Mouse (Mus musculus) embryo, embryonic 10.5 days (tissue): ENCODE results near the gene Abcc12.

Experiments used
- DNase-seq: peaks from one replicate; pipeline ENCODE4 v3.0.0-alpha.2; 2015; ENCODE audit warnings: low spot score

The Abcc12 gene

DNA sequence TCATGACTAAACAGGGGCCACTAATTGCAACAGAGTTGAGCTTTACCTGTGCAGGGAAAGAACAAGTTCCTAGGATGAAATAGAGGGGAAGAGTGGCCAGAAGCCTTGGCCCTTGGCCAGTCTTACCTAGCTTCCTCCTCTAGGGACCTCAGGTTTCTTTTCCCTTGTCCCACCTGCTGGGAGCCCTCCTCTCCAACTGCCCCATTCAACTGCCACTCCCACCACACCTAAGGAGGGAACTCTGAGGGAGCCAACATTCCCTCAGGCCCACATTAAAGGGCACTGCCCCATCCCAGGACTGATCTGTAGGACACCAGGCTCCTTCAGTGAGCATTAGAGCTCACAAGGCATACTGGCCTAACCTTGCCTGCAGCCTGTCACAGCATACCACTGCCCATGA, at the start of gene Abcc12:
Gene Abcc12 (minus strand): TSS at position 229 of the 400 bp plus-strand sequence.
- DNase-seq = no peak

DNA sequence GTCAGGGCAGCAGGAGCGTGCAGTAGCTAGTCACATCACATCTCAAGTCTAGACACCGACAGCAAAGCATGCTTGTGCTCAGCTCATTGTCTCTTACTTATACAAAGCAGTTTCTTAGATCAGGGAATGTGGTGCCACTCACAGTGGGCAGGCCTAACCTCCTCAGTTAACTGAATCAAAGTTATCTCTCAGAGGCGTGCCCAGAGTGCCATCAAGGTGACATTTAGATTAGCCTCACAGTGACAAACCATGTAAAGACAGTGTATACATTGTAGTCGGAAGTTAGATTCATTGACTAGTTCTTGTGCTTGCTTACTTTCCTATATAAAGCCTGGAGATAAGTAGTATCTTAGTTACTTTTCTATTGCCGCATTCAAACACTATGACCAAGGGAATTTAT, 49.7 kb upstream of the Abcc12 start:
- no peak for DNase-seq

DNA sequence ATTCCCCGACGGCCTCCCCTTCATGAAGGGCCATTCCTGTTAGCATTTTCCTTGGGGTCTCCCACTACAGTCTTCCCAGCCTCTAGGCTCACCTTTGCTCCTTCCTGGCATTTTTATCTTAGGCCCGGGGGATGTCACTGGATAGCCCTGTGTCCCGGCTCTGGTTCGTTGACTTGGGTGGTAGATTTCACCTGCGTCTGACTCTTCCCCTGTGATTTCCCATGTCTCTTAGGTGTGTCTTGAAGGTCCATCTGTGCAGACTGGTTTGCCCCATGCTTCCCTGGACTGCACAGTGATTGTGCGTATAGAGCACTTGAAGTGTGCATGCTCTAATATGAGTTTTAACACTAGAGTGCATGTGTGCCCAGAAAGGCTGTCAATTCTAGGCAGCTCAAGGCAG, 44.4 kb upstream of the Abcc12 start:
- peak; percentile 1 for DNase-seq

DNA sequence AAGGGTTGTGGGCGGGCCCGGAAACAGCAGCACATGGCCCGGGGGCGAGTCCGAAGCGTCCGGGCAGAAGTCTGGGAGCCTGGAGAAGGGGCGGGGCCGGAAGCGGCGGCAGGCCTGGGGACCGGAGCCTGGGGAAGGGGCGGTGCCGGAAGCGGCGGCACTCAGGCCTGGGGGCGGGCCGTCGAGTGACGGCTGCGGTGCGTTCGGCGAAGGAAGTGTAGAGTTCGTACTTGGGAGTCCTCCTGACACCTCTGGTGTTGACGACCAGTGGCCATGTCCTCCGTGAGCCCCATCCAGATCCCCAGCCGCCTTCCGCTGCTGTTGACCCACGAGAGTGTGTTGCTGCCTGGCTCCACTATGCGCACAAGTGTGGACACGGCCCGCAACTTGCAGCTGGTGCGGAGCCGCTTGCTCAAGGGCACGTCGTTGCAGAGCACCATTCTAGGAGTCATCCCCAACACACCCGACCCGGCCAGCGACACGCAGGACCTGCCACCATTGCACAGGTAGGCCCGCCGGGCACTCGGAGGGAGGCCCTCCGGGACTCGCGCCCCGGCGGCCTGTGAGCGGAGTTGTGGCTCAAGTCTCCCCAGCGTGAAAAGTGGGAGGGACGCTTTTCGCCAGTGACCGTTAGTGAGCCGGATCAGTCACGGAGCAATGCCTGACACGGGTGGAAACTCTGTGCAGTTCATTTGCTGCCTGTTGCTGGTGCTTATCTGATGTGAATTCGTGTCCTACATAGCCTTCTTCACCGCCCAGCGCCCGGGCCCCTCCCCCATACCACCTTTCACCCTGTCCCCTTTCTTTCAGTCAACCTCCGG, 43.6 kb upstream of the Abcc12 start, which contains the start of gene Lonp2:
Gene Lonp2 (plus strand): TSS at position 133 of the 821 bp plus-strand sequence.
- peak; percentile 98 for DNase-seq

DNA sequence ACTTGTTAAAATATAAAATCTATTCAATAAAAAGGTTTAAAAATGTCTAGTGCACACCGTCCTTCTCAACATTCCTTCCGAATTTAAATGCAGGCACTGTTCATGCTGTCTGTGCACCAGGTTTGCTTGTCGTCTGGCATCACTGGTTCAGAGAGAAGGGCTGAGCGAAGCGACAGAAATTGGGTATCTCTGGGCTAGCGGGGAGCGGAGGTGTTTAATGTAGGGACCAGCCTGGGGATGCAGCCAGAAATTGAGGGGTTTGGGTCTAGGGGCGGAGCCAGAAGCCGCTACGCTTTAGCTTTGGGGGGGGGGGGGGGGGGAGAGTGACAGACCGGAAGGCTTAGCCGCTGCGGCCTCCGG, 43.0 kb upstream of the Abcc12 start:
- no peak for DNase-seq

DNA sequence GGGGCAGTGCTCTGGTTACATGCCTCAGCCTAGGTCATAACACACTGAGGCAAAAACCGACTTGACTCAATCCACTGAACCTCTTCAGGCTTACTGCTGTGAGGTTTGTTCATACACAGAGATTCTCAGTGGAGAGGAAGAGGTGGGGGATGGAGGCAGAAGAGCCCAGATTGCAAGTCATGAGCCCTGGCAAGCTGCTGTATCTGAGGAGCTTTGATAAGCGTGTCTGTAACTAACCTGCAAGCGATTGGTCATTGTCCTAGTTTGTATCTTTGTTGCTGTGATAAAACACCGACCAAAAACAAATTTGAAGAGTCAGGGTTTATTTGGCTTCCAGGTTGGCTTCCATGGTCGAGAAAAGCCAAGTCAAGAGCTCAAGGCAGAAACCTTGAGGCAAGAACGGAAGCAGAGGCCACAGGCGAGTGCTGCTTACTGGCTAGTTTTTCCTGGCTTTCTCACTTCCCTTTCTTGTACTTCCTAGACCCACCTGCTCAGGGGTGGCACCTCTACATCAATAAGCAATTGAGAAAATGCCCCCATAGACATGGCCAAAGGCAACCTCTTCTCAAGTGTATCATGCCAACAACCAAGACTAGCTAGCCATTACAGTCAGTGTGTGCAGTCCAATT, 37.4 kb upstream of the Abcc12 start:
- no peak for DNase-seq

DNA sequence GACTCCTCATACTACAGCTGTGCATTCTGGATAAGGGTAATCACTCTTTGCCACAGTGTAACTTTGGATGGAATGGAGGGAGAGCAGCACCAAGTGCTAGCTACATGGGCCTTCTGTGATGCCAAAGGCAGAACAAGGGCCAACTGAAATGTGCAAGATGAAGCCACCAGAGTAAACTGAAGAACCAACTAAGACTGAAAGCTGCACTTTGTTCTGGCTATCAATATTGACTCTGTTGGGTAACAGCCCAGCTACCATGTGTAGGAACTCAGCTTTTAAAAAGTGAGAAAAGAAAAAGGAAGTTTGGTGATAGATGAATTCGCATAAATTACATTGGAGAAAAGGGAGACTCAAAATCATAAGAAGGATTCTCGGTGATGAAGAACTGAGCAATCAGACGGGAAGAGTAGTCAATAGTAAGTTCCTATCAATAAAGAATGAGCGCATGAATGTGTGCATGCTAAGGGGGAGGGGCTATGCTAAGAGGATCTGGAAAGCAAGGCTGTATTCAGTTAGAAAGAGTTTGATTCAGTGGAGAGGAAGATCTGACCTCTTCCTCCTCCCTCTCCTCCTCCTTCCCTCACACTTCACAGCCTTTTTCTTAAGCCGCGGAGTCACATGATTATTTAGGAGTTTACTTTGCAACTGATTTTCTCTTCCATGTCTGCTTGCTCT, 34.7 kb upstream of the Abcc12 start:
- no peak for DNase-seq

DNA sequence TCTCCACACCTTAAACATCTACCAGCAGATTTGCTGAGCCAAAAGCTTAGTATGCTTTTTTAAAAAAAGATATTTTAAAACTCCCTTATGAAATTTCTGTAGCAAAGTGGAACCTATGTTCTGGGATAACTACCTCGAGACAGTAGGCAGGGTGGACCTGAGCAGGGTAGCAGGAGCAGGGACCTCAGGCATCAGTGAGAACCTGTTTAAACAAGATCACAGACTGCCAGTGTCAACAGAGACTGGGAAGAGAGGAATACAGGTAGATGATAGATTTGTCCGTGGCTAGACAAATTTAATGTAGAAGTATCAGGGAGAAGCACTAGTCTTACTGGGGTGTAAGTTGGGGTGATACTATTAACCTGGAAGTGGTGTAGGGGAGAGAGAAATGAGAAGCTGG, 33.3 kb upstream of the Abcc12 start:
- DNase-seq = no peak

DNA sequence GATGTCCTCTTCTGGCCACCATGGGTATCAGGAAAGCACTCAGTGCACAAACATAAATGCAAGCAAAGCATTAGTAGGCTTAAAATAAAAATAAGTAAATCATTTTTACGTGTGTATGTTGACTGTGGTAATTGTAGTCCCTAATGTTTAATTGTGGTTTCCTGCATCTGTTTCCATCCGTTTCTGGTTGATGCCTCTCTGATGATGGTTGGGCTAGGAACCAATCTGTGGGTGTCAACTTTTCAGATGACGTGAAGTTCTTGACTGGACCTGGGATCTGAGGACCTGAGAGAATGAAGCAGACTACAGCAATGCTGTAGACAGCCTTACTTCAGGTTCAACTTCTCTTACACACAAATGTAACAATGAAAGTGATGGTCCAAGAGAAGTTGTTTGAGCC, 24.2 kb upstream of the Abcc12 start:
- no peak for DNase-seq

DNA sequence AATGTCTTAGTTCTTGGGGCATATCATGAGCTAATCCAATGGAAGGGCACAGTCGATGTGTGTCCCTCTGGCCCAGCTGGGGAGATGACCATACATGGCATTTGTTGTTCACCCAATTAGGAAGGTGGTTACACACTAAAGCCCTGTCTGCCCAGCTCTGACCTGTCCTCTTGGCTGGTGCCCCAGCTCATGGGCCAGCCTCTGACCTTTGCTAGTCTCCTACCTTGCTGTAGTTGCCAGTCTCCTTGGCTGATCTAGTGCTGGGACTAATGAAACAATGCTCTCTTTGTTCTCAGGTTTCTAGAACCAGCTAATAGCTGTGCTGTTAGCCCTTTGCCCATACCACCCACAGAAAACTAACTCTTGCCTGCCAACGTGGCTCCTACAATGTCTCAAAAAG, 22.7 kb upstream of the Abcc12 start:
- DNase-seq = no peak

DNA sequence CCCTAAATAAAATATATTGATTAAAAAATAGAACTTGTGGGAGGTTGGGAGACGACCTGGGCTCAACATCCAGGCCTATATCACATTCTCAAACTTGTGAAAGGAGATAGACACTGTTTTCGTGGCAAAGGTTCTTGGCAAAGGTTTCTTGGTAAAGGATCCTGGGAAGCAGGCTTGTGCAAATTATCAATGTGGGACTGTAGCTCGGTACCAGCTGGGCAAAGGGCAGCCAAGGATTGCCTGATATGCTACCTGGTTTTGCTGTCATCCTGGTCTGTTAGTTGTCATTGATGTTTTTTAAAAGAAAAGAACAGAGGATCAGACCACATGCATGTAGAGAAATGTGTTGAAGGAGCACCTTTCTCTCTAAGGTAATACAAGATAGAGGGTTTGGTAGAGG, 19.8 kb upstream of the Abcc12 start:
- DNase-seq = no peak

DNA sequence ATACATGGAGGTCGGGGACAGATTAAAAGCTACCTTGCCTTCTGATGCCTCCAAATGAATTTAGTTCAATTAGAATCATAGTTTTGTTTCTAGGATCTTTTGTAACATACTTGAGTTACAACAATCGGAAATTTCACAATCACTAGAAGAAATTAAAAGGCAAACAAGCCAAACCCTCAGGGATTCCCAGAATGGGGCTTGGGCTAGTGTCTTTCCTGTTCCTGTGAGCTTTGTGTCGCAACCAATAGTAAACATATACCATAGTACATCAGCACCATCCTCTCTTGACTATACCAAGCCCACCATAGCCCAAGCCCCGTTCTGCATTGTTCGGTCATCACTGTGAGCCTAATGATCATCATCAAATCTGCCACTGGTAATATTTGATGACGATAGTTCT, 18.8 kb upstream of the Abcc12 start:
- no peak for DNase-seq

DNA sequence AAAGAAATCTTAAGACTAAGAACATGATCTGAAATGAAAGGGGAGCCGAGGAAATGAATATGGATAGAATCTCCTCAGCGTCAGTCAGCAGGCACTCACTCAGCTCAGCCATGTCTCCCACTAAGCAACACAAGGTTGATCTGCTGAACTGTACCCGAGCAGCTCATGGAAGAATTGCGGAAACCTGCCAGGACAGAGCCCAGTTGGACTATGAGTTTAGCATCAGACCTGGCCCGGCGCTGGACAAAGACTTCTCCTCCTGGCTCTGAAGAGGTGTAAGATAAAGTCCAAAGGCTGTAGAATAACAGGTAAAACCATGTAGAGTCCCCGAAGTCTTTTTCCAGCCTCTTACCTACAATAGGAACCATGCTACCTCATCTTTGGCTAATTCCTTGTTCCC, 17.2 kb upstream of the Abcc12 start:
- DNase-seq = no peak

DNA sequence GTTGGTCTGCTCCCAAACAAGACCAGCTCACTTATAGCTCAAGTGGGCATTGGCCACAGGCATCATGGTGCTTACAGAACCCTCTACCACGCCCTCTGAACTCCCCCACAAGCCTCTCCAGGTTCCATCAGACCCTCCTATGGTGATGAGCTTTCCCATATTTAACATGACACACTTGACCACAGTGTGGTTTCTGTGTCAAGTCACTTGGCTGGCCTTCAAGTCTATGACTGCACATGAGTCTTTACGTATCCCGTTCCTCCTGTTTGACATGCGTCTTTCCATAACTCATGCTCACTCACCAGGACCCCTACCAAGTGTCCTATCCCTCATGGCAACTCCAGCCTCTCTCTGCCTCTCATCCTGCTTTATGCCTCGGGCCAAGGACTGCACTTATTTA, 15.2 kb upstream of the Abcc12 start:
- no peak for DNase-seq

DNA sequence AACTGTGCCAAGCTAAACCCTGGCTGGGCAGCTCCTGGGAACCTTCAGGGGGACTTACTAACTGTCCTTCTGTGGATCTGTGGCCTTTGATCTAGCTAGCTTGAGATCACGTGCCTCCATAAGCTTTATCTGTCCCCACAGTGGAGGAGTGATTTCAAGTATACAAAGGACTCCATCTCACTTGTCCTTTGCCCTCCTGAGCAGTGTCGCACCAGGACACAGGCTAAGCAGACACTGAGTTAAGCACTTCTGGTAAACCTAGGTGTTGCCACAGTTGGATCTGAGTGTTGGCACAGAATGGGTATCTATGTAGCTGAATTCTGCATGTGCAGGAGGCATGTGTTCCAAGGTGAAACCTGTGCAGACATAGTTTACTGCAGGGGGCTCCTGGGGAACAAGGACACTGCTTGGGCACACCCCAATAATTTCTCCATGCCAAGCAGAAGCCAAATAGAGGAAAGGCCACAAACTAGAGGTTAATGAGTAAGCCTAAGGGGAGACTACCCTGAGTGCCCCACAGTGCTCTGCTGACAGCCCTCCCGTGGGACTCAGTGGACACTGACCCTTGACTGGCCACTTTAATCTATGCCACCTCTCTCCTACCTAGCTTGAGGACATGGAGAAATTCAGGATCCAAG, 13.8 kb upstream of the Abcc12 start:
- no peak for DNase-seq

DNA sequence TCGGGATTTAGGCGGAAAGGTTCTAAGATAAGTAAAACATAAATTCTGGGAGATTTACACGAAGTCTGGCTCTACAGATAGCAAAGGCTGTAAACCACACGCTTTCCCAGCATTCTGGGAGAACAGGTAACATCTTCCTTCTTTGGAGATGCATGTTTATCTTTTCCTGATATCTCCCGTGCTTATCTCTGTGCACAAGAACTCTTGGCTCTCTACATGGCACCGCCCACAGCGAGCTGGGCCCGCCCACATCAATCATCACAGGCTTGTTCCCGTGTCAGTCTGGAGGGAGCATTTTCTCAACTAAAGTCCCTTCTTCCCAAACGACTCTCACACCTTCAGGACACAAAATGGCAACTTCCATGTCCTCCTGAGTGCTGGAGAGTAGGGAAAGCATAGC, 12.6 kb upstream of the Abcc12 start:
- DNase-seq = no peak

DNA sequence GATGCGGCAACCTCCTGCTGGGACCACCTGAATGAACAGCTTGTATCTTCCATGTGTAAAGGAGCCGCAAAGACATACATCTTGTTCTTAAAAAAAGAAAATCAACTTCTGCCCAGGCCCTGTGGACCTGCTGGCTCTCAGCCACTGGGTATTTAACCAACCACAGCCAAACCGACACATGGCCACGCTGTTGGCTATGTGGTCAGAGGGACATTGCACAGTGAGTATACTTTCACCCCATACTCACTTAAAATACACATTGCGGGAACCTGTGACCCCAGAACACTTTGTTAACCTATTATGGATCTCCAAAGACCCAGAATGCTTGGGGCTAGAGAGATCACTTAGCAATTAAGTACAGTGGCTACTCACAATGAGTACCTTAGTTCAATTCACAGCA, 7.9 kb upstream of the Abcc12 start:
- DNase-seq = no peak

DNA sequence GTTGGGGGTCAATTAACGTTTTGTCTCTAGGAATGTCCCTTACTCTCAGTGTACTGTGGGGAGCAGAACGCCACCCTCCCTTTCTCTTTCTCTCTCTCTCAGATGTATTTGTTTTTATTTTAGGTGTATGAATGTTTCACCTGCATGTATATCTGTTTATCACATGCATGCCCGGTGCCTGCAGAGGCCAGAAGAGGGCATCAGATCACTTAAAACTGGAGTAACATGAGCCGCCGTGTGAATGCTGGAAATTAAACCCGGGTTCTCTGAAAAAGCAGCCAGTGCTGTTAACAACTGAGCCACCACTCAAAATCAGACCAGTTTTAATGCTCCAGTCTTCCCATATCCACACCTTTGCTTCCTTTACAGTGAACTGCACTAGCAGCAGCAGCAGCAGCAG, 6.2 kb upstream of the Abcc12 start:
- DNase-seq = peak; percentile 34

DNA sequence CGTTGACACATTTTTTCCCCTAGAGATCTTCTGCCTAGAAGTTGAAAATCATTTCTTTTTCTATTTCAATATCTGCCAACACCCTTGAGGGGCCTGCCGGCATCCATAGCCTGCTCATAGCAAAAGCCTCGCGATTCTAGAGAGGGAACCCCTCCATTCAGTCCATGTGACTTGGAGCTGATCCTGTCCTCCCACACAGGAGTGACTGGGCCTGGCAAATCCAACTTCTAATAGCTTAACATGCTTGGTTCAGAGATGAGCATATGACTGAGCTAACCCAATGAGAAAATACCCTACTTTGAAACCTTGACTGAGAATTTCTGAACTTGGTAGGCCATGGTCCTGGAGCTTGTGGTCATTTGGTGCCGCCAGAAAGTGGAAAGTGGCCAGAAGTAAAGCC, 5.6 kb upstream of the Abcc12 start:
- DNase-seq = no peak

DNA sequence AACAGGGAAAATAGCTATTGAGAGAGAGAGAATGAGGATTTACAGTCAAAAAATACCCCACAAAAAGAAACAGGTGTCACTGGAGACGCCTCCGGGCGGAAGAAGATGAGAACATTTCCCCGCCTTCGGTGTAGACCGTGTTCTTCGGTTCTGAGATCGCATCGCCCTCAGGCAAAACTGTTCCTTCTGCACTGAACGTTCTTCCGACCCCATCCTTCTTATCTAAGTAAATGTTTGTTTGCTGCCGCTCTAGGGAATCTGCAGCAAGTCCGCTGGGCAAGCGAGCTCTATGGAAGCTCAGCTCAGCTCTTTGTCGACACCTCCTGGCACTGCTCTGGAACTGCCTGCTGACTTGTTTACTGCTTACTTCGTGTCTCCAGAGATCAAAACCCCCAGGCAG, 5.0 kb upstream of the Abcc12 start:
- DNase-seq = peak; percentile 92

DNA sequence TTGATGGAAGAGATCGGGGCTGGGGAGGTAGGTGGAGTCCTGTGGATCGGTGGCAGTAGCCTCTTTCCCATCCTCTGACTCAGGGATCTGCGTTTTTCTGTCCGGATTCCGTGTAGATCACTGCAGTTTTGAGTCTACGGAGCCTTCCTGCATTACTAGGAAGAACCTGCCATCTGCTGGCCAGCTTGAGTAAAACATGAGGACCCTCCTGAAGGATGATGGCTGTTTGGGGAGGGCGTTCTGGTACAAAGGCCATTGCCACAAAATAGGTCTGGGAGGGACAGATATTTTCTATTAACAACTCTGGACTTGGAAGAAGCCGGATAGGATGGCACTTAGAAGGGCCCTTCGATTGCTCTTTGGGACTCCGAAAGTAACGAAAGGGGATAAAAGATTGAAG, 4.6 kb upstream of the Abcc12 start:
- peak; percentile 94 for DNase-seq

DNA sequence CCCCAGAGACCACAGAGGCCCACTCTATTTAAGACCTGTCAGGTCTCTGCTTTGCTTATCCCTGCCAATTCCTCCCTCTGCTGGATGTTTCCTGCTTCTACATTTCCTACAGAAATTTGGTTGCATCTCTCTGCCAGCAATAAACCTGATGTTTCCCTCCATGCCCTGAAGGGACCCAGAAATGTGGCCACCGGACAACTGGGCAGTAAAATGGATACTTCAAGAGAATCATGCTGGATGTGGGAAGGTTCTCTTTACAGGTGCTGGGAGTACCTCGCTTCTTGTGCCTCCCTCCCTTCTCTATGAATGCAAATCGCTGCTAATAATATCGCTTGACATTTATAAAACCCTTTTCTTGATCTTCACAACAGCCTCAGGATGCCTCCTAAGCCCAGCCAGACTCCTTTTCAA, 1.4 kb upstream of the Abcc12 start:
- peak; percentile 27 for DNase-seq

DNA sequence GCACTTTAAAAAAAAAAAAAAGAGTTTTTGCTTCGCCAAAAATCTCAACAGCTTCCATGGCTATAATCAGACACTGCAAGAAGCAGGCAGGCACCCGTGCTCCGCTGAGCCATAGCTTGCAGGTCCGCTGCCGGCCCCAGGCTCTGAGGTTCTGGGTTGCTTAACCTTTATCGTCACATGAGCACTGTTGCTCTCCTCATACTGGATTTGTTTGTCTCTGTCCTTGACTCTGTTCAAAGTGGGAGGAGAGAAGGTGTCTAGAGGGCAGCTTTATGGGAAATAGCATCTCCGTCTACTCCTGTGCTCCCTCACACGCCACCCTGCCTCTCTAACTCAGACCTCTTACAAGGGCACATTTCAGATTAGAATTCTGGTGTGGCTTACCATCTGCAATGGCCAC, 1.8 kb downstream of the Abcc12 start:
- DNase-seq = no peak
